Mouse (Mus musculus) left cerebral cortex, postnatal 36 days (tissue): ENCODE measurements around the gene Ang. TPM values are rescaled to one million over a fixed set of nuclear protein-coding genes. Genes with fewer than 3 reads are reported as not detected.

Experiments used
- DNase-seq, 2 experiments: peaks; one replicate each; pipeline ENCODE4 v3.0.0; 2021 to 2022; ENCODE audit warnings: low spot score in 2 of 2, mixed read lengths in 1 of 2
- intact Hi-C: fragments of 180-260 bp; cut with DNase I; formaldehyde crosslinking; loops from one replicate; pipeline ENCODE4 v1.15.1; 2025
- total RNA-seq, 2 experiments: library from RNA; stranded (reverse); gene quantifications; 2 replicates each; pipeline ENCODE4 v1.2.3; 2021

Ang gene
- 1 to 10 TPM; 3.6 to 5.3 TPM for total RNA-seq

DNA sequence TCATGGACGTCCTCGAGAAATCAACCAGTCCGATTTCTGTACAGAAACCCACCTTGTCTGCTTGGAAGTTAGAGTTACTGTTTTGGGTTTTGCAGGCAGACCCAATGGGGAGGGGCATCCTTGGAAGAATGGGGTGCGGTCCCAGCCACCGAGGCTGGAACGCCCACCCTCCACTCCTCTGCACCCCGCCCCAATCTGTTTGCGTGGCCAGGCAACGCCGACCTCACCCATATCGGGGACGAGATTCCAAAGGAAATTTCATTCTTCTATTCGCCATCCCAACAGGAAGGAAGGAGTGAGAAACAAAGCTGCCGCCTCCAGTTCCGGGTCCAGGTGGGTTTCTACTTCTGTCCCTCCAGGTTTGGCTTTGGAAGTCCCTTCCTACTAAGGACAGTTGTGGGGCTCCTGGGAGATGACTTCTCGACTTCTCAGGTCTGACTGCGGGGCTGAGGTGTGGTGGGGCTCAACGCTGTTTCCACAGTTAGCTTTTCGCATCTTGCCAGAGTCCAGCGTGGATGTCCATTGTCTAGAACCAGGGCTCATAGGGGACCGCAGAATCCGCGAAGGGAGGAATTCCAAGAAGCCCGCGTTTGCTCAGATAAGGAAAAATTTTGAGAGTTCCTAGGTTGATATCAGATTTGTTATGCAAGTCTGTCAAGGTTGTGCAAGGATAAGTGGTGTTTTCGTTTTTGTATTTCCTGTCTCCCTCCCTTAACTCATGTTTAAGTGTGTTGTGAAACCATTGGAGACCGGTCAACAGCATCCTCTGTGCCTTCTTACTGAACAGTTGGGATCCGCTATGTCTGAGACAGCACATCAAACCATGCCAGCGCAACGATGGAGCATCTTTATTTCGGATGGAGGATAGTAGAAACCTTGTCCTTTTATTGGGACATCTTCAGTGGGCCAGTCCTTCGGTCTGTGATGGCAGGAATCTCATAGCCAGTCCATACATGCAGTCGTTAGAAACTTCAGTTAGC is at the start of gene Ang, which contains the start of gene Rnase4:
Gene Ang (plus strand): TSS at position 230 of the 980 bp plus-strand sequence.
Gene Rnase4 (plus strand): TSS at position 157 of the 980 bp plus-strand sequence.
- intact Hi-C loops: loop anchor here (10.0 kb wide), 1 partner anchor 1164 kb away; the partner anchor contains the start of gene Chd8
- DNase-seq: peak; percentile 34 to 46

DNA sequence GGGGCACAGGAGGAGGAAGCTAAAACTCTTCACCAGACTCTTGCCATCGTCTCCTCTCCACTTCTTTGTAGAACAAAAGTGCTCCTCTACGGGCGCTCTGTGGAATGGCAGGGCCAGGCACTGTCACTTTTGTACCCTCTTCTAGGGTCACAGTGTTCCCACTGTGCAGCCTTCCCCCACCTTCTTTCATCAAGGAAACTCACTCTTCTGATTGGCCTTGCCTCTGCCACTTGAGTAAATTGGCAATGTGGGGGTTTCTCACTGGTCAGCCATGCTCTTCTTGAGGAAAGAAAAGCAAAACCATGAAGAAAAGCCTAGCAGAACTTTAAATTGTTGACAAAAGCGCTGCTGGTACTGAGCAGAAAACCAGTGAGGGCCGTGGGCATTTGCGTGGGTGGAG is 49.2 kb upstream of the Ang start, which contains the start of gene Rnase9:
Gene Rnase9 (minus strand): TSS at position 101 of the 400 bp plus-strand sequence.
- DNase-seq: no peak

DNA sequence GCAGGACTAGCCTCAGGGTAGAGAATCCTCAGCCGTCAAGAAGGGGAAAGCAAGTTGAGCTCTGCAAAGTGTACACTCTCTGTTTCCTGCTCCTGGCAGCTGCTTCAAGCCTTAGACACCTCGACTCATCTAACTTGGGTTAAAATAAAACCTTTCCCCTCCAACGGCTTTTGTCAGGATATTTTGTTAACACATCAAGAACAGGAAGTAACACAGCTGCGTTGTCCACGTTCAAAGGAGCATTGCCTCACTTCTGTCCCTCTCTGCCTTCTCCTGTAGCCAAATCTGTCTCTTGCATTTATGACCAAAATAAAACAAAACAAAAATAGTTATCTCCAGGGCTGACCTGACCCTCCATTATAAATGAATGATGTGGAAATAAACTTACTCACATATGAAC is 43.1 kb upstream of the Ang start:
- intact Hi-C loops: no loop called here
- DNase-seq: no peak

More for the DNA sequence above, 49.2 kb upstream of the Ang start, which contains the start of gene Rnase9:
- intact Hi-C loops: no loop called here

DNA sequence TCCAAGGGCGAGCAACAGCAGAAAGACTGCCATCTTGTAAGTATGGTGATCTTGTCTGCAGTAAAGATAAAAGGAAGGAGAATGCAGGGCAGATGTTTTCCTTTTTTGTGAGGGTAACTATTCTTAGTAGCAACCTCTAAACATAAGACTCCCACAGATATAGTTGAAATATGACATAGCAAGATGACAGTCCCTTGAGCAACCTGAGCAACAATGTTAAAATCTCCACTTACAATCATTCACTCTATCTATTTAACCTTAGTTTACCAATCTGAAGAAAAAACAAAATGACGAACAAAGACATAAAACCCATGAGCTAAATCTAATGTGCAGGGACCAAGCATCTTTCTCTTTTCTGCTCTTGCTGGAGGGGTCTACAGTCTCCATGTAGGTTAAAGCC is 40.9 kb upstream of the Ang start, which contains the start of gene Rnase11:
Gene Rnase11 (minus strand): TSS at position 101 of the 400 bp plus-strand sequence.
- intact Hi-C loops: no loop called here
- DNase-seq: no peak

DNA sequence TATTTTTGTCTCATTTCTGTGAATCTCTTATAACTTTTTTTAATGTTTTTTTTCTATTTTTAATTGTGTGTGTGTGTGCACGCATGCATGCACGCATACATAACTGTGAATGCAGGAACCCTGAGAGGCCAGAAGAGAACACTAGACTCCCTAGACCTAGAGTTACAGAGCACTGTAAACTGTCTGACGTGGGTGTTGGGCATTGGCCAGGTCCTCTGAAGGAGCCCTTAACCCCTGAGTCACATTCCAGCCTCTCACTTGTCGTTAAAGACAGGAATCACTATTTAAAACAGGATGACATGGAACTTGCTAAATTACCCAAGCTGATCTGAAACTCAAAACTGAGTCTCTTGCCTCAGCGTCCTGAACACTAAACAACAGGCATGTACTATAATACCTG is 39.0 kb upstream of the Ang start:
- no peak for DNase-seq
- intact Hi-C loops: no loop called here

DNA sequence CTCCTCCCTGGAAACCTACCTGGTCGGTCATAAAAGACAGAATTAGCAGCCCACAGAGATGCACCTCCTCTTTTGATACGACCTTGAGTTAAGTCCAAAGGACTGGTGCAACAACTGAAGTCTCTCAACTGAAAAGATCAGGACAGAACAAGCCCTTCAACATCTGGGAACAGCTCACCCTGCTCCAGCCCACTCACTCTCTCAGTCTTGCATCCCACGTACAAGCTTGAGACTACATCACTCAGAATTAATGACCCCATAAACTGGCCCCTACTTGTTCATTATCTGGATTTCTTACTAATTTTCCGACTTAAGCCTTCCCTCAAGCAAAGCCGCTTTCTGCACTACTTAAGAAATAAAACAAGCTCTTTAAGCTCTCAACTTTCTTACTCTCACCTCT is 37.8 kb upstream of the Ang start:
- no peak for DNase-seq
- intact Hi-C loops: no loop called here

GRCm38 (mm10) chr14:51054243-51055237 is 36.4 kb upstream of the Ang start:
- intact Hi-C loops: no loop called here
- no peak for DNase-seq

DNA sequence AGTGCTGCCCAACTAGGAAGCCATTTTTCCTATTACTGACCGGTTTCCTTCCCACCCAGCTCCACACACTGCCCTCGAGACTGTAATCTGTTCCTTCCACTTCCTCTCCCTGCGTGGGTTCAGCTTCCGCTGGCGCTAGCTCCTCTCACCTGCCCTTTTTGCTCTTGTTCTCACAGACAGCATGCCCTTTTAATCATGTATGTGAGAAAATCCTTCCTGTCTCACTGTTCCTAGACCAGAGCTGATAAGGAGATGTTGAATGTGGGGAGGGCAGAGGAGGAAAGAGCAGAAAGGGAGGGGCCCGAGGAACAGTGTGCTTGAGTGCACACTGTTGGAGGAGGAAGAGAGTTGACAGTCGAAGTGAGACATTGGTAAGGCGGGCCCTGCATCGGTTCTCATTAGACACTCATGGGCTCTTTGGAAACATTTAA is 33.5 kb upstream of the Ang start, which contains the start of gene Rnase12:
Gene Rnase12 (minus strand): TSS at position 261 of the 431 bp plus-strand sequence.
- intact Hi-C loops: no loop called here
- DNase-seq: no peak

- intact Hi-C loops: loop anchor here (5.0 kb wide), 1 partner anchor 83 kb away; no protein-coding TSS in a partner anchor
These were observed 30.2 kb upstream of the Ang start for GRCm38 (mm10) chr14:51060761-51061160.

GRCm38 (mm10) chr14:51068956-51069355 is 22.0 kb upstream of the Ang start:
- intact Hi-C loops: no loop called here

More at GRCm38 (mm10) chr14:51060761-51061160, 30.2 kb upstream of the Ang start:
- DNase-seq: no peak

DNA sequence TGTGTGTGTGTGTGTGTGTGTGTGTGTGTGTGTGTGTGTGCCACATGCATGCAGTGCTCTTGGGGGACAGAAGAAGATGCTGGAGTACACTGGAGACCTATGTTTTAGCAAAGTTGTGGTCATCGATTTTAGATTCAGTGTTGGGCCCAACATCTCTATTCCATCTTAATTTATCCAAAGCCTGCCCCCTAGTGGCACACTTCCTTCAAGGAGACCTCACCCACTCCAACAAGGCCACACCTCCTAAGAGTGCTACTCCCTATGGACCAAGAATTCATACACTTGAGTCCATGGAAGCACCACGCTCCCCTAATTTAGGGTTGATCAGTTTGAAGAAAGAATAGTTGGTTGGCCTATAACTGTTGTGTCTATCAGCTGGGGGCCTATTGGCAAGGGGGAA is 21.3 kb upstream of the Ang start:
- DNase-seq: no peak
- intact Hi-C loops: no loop called here

More at GRCm38 (mm10) chr14:51068956-51069355, 22.0 kb upstream of the Ang start:
- DNase-seq: no peak

- DNase-seq: no peak
- intact Hi-C loops: no loop called here
These were observed 16.6 kb upstream of the Ang start, which contains the start of gene Olfr750 for GRCm38 (mm10) chr14:51074335-51074734. TSS of gene Olfr750 (minus strand) at chr14:51074435.

- DNase-seq: no peak
- intact Hi-C loops: no loop called here
These were observed 11.8 kb upstream of the Ang start for GRCm38 (mm10) chr14:51079180-51079579.

- DNase-seq: no peak
- intact Hi-C loops: no loop called here
These were observed 9.9 kb upstream of the Ang start for GRCm38 (mm10) chr14:51081035-51081434.

DNA sequence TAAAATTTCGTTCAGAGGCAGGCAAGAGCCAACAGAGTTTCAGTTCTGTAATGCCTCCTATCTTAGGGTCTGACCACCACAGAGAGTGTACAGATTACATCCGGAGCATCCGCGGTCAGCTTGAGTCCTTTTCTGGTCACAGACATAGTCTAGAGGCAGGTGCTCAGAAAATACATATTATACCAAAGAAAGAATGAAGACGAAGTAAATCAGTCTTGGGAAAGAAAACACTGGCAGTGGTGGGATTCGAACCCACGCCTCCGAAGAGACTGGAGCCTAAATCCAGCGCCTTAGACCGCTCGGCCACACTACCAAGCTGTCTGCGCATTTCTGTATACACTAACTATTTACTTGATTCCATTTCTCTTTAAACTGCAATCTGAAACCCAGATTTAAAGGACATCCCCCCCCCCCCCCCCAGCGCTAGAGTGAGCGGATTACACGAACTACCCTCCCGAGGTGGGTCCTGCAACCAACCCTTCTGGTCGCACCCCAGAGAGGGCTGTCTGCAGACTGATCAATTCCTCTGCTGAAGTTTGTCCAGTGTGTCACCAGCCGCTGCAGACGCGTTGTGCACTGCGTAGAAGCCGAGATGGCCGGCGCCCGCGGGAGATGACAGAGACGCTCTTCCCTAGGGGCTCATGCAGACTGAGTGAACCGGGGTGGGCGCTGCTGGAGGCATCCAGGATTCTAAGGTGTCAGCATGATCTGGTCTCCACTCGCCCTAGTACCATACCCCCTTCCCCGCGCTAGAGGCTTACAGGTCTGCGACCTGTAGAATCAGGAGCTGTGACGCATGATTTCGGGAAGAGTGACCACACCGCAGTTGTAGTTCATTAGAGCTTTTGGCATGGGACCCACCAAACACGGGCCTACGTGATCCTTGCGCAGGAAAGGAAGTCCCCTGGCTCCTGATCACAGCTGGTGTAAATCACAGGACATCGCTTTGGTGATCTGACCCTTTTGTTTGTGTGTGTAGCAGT is 8.1 kb upstream of the Ang start:
- peak; percentile 38 to 65 for DNase-seq
- intact Hi-C loops: no loop called here

GRCm38 (mm10) chr14:51083805-51084204 is 7.1 kb upstream of the Ang start:
- intact Hi-C loops: no loop called here
- DNase-seq: no peak

DNA sequence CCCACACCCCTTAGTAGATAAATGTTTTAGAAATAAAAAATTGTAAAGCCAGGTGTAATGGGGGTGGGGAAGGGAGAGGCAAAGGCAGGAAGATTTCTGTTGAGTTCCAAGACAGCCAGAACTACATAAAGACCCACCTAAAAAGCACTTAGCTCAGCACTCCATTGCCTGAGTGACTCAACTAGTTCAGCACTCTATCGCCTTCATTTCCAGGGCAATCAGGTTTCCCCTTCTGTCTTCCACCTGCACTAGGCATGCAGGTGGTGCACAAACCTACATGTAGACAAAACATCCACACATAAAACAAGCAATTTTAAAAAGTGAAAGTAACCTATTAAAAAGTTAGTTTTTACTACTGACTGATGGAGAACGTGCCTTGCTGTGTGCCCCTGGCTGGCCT is 5.9 kb upstream of the Ang start:
- DNase-seq: no peak
- intact Hi-C loops: no loop called here

DNA sequence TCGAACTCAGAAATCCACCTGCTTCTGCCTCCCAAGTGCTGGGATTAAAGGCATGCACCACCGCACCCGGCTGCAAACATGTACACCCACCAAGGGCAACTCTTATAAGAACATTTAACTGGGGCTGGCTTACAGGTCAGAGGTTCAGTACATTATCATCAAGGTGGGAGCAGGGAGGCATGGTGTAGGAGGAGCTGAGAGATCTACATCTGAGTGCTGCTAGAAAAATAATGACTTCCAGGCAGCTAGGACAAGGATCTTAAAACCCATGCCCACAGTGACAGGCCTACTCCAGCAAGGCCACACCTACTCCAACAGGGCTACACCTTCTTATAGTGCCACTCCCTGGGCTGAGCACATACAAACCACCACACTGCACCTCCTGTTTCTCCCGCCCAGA is 5.0 kb upstream of the Ang start:
- intact Hi-C loops: no loop called here
- DNase-seq: no peak
